8 mouse cellular contexts compared by ENCODE assay signal in the genomic region with DNA sequence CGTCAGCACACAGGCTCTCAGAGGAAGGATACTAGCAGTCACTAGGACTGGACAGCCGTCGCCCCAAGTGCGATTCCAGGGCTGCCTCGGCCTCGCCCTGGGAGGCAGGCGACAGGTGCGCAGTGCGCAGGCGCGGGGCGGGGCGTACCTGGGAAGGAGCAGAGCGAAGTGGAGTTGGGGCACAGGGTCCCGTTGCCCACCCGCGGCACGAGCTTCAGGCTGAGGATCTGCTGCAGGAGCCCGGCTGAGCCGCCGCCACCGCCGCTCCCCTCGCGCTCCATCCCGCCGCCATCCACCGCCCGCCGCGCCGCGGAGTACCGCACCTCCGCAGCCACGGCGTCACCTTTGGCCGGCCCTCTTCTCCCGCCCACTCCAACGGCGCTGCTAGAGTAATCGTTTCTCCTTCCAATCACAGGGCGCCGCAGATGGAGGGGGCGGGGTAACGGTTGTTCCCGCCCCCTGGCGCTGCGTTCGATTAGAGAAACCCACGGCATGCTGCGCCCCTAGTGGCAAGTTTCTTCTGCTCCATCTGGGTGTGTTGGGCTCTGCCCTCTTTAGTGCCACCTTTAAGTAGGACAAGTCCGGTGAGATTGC. TPM values are rescaled to one million over a fixed set of nuclear protein-coding genes. Genes with fewer than 3 reads are reported as not detected.
DNase-seq lines count a peak whose midpoint lies in the region; ATAC-seq and TF ChIP-seq lines count a peak whose summit lies in the region.

Gene Tmem170 (minus strand): TSS at position 396 of the 594 bp plus-strand sequence.

- peaks cover 9% of the 10 kb centered on the region; the same call in 1 of the 2 replicates for H3K4me1 ChIP-seq in embryonic facial prominence, embryonic 14.5 days (ENCODE audit: control insufficient read depth, insufficient read depth, low read length)
- H3K4me1 ChIP-seq in heart, adult 2 months (ENCODE audit: control insufficient read depth, insufficient read depth, low read length) = peaks cover 3% of the 10 kb centered on the region
- H3K4me1 ChIP-seq in limb, embryonic 13.5 days = peaks cover 9% of the 10 kb centered on the region
- peaks cover 7% of the 10 kb centered on the region for H3K4me1 ChIP-seq in midbrain, embryonic 16.5 days (ENCODE audit: control insufficient read depth, insufficient read depth, low read length)

- peak within 1 kb of the TSS; percentile 84 for H3K27ac ChIP-seq in embryonic facial prominence, embryonic 14.5 days (replicated peaks; ENCODE audit: low read depth, low read length)
- peak within 1 kb of the TSS; percentile 93 for H3K27ac ChIP-seq in heart, adult 2 months
- peak within 1 kb of the TSS; percentile 74; the same call in 1 of the 2 replicates for H3K27ac ChIP-seq in limb, embryonic 13.5 days
- peak within 1 kb of the TSS; percentile 84 for H3K27ac ChIP-seq in midbrain, embryonic 16.5 days (ENCODE audit: low read length)

- intact Hi-C loops in heart, adult 2 months (cut with DNase I) = loop anchor here (1.0 to 2.0 kb wide), 2 partner anchors 21 to 198 kb away; no protein-coding TSS in a partner anchor

- 2% methylated on average over 16 of the region's 53 CpGs for WGBS in embryonic facial prominence, embryonic 14.5 days
- WGBS in heart, adult 2 months = under 1% methylated on average over 53 of the region's 53 CpGs
- WGBS in limb, embryonic 13.5 days = under 1% methylated on average over 52 of the region's 53 CpGs
- WGBS in midbrain, embryonic 16.5 days = under 1% methylated on average over 49 of the region's 53 CpGs

- TF ChIP-seq CTCF in heart, adult 2 months (IDR thresholded peaks at IDR 0.05) = peak; percentile 97

- 0 out of 2 replicates have a peak, but pooled peaks cover 4% of the 10 kb centered on the region for H3K36me3 ChIP-seq in embryonic facial prominence, embryonic 14.5 days (ENCODE audit: control insufficient read depth, insufficient read depth, low read length)
- no peaks in the 10 kb centered on the region for H3K36me3 ChIP-seq in heart, adult 2 months (ENCODE audit: control insufficient read depth, insufficient read depth, low read length)
- H3K36me3 ChIP-seq in limb, embryonic 13.5 days = peaks cover 10% of the 10 kb centered on the region
- H3K36me3 ChIP-seq in midbrain, embryonic 16.5 days (ENCODE audit: control insufficient read depth, insufficient read depth, low read length) = no peaks in the 10 kb centered on the region

- H3K79me2 ChIP-seq in heart, adult 2 months (replicated peaks; ENCODE audit: control insufficient read depth, insufficient read depth, low read length) = no peaks in the 10 kb centered on the region

- peak within 1 kb of the TSS; percentile 76 for H3K9ac ChIP-seq in embryonic facial prominence, embryonic 14.5 days (ENCODE audit: low read depth, low read length)
- peak within 1 kb of the TSS; percentile 77 for H3K9ac ChIP-seq in heart, adult 2 months (ENCODE audit: low read depth, low read length)
- peak within 1 kb of the TSS; percentile 78 for H3K9ac ChIP-seq in limb, embryonic 13.5 days
- H3K9ac ChIP-seq in midbrain, embryonic 16.5 days (ENCODE audit: low read depth, low read length) = peak within 1 kb of the TSS; percentile 77

- H3K4me2 ChIP-seq in embryonic facial prominence, embryonic 14.5 days (ENCODE audit: low read depth, low read length) = peak within 1 kb of the TSS; percentile 72
- H3K4me2 ChIP-seq in limb, embryonic 13.5 days (replicated peaks) = peak within 1 kb of the TSS; percentile 84
- H3K4me2 ChIP-seq in midbrain, embryonic 16.5 days (ENCODE audit: low read length) = peak within 1 kb of the TSS; percentile 85

- ATAC-seq in embryonic facial prominence, embryonic 14.5 days (ENCODE audit: low read depth) = peak; percentile 99
- ATAC-seq in limb, embryonic 13.5 days (ENCODE audit: low FRiP score, low read depth) = peak; percentile 98
- ATAC-seq in midbrain, embryonic 16.5 days = peak; percentile 98

- H3K4me3 ChIP-seq in embryonic facial prominence, embryonic 14.5 days (ENCODE audit: low read depth, low read length) = peak within 1 kb of the TSS; percentile 79
- peak within 1 kb of the TSS; percentile 92 for H3K4me3 ChIP-seq in heart, adult 2 months
- H3K4me3 ChIP-seq in limb, embryonic 13.5 days = peak within 1 kb of the TSS; percentile 73
- H3K4me3 ChIP-seq in midbrain, embryonic 16.5 days (ENCODE audit: low read depth, low read length) = peak within 1 kb of the TSS; percentile 80

- H3K9me3 ChIP-seq in embryonic facial prominence, embryonic 14.5 days (ENCODE audit: control insufficient read depth, low read length) = no peaks in the 10 kb centered on the region
- H3K9me3 ChIP-seq in limb, embryonic 13.5 days = no peaks in the 10 kb centered on the region
- H3K9me3 ChIP-seq in midbrain, embryonic 16.5 days (replicated peaks; ENCODE audit: control insufficient read depth, low read length, poor library complexity, severe bottlenecking) = no peaks in the 10 kb centered on the region

- H3K27me3 ChIP-seq in embryonic facial prominence, embryonic 14.5 days (replicated peaks; ENCODE audit: control insufficient read depth, insufficient read depth, low read length) = no peaks in the 10 kb centered on the region
- no peaks in the 10 kb centered on the region for H3K27me3 ChIP-seq in heart, adult 2 months (ENCODE audit: control insufficient read depth, insufficient read depth, low read length)
- no peaks in the 10 kb centered on the region for H3K27me3 ChIP-seq in limb, embryonic 13.5 days
- H3K27me3 ChIP-seq in midbrain, embryonic 16.5 days (ENCODE audit: control insufficient read depth, insufficient read depth, low read depth, low read length) = no peaks in the 10 kb centered on the region

- TF ChIP-seq EP300 in heart, adult 2 months (IDR thresholded peaks at IDR 0.05; ENCODE audit: insufficient read depth, low read depth, low read length) = 0 out of 2 replicates have a peak, but pooled peaks have one; percentile 25

- peak; percentile 99 for DNase-seq in 3T3-L1 (ENCODE audit: low read depth, low spot score)
- DNase-seq in adrenal gland, postnatal 4 days (ENCODE audit: low spot score in 2 of 2) = peak; percentile 85 to 95
- DNase-seq in embryonic facial prominence, embryonic 14.5 days (ENCODE audit: low spot score) = peak; percentile 98
- DNase-seq in heart, adult 2 months = peak; percentile 96 to 98
- DNase-seq in kidney, adult 8-10 months = peak; percentile 98 to 99
- peak; percentile 97 to 99 for DNase-seq in spleen, postnatal 10 days (ENCODE audit: low spot score in 2 of 2)

- peak; percentile 94 for TF ChIP-seq POLR2A in heart, adult 2 months (IDR thresholded peaks at IDR 0.05; ENCODE audit: insufficient read depth, low read depth, low read length)

RNA-seq across cellular contexts. Expression of gene Tmem170, which starts in this region (rescaled TPM):
- 1 to 10 TPM; 5.9 to 6.1 TPM for total RNA-seq in adrenal gland, postnatal 4 days (2021)
- 3.6 and 4.1 TPM in 2 replicates for polyA plus RNA-seq in embryonic facial prominence, embryonic 14.5 days (2014; fragmentation: Nextera tagmentation; extraction: Ambion mirVana)
- total RNA-seq in heart, adult 2 months (2021) = 1 to 10 TPM; 2.7 to 2.9 TPM
- 2.1 and 2.9 TPM in 2 replicates for polyA plus RNA-seq in heart, adult 2 months (2012; rRNA removed)
- 7.5 and 8.6 TPM in 2 replicates for polyA plus RNA-seq in limb, embryonic 13.5 days (2015; fragmentation: Nextera tagmentation; extraction: Ambion mirVana)
- 3.8 TPM in 2 replicates for polyA plus RNA-seq in midbrain, embryonic 16.5 days (2015; fragmentation: Nextera tagmentation; extraction: Ambion mirVana)

Comparison
In these comparisons a context has a peak if more than half of its experiments do, and no peak if none do; other contexts are left out.
1. Peak in every context shown above with its lines: DNase-seq, ATAC-seq, H3K4me3 ChIP-seq and H3K27ac ChIP-seq.